Mouse (Mus musculus): ENCODE results near the gene Pclaf. TPM values are rescaled to one million over a fixed set of nuclear protein-coding genes. Genes with fewer than 3 reads are reported as not detected.

Gene Pclaf
- polyA plus RNA-seq, 1 experiment = not detected

DNA sequence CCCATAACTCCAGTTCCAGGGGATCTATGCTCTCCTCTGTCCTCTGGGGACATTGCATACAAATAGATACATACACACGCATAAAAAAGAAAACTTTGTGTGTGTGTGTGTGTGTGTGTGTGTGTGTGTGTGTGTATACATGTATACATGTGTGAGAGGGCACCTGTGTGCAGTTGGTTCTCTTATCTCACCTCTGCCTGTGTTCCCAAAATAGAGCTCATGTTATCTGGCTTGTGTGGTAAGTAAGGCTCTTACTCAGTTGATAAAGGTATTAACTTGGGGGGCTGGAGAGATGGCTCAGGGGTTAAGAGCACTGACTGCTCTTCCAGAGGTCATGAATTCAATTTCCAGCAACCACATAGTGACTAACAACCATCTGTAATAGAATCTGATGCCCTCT lies 27.0 kb downstream of the Pclaf start:
- H3K4me3 ChIP-seq (ENCODE audit: insufficient read depth, low read depth, low read length) = no peak overlapping the region
- H3K4me1 ChIP-seq (ENCODE audit: control insufficient read depth, insufficient read depth, insufficient read length, low read length) = no peaks in the 10 kb centered on the region
- H3K27ac ChIP-seq (replicated peaks; ENCODE audit: low read depth, low read length) = no peak overlapping the region

DNA sequence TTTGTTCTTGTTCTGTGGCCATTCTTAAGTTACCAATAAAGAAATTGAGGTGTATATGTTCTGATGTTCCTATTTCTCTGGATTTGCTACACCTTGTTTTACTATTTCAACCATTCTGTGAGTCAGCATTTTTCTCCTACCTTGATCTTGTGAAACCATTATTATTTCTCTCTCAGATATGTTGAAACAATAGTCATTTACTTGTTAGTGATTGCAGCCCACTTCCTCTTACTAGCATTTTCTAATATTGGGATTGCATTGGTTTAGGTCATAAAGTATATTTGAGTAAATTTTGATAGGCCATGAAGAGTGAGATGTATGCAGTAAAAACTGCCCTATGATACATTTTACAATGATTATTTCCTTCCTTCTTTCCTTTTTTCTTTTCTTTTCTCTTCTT lies 38.4 kb downstream of the Pclaf start:
- no peaks in the 10 kb centered on the region; the same call in 1 of the 2 replicates for H3K4me1 ChIP-seq (ENCODE audit: control insufficient read depth, insufficient read depth, insufficient read length, low read length)
- no peak overlapping the region for H3K4me3 ChIP-seq (ENCODE audit: insufficient read depth, low read depth, low read length)
- no peak overlapping the region for H3K27ac ChIP-seq (replicated peaks; ENCODE audit: low read depth, low read length)

DNA sequence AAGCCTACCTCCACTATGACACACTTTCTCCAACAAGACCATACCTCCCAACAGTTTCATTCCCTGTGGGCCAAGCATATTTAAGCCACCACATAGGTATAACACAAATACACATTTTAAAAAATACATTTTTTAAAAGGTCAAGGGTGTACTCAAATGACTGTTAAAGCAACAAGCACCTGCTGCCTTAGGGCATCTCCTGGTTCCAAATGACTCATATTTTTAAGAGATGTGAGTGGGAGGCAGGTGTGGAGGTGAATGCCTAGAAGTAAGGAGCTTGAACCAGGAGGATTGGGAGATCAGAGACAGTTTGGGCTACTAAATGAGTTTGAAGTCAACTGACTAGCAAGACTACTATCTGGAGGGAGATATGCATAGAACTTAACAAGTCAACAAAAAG lies 39.8 kb downstream of the Pclaf start:
- H3K4me3 ChIP-seq (ENCODE audit: insufficient read depth, low read depth, low read length) = no peak overlapping the region
- H3K4me1 ChIP-seq (ENCODE audit: control insufficient read depth, insufficient read depth, insufficient read length, low read length) = no peaks in the 10 kb centered on the region; the same call in 1 of the 2 replicates
- H3K27ac ChIP-seq (replicated peaks; ENCODE audit: low read depth, low read length) = no peak overlapping the region

DNA sequence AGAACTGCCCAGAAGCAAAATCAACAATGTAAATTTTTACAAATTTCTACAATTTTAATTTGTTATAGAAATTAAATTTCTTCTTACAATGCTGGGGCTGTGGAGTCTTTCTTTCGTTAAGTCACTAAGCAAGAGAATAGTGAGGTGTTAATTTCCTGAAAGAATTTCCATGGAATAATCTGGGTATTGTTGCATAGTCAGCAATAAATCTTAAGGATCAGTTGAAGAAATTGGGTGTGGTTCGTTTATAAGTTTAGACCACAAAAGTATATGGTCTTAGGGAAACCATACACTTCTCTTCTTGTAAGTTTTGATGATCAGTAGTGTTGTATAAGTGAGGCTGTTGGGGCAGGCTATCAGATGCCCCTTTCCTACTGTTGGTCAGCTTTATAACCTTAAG lies 47.5 kb downstream of the Pclaf start:
- no peak overlapping the region for H3K4me3 ChIP-seq (ENCODE audit: insufficient read depth, low read depth, low read length)
- H3K4me1 ChIP-seq (ENCODE audit: control insufficient read depth, insufficient read depth, insufficient read length, low read length) = no peaks in the 10 kb centered on the region
- H3K27ac ChIP-seq (replicated peaks; ENCODE audit: low read depth, low read length) = no peak overlapping the region

DNA sequence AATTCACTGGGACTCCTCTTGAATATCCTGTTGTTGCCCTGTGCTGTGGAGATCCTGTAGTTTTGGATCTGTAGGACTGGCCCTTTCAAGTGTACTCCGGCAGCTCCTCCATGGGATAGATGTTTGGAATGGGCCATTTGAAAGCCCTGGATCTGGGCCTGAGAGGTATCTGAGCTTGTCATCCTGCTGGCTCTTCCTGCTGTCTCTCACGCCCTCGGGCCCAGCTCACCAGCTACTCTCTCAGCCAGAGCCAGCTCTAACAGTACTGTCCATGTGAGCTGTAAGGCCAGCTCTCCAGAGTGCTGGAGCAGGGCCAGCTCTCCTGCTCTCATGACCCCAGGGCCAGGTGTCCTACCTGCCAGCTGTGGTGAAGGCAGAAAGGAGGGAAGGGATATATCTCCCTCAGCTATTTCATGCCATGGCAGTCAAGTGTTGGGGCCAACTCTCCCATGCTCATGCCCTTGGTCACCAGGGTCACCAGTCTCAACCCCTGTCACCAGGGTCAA lies 61.1 kb downstream of the Pclaf start:
- no peak overlapping the region for H3K4me3 ChIP-seq (ENCODE audit: insufficient read depth, low read depth, low read length)
- no peak overlapping the region for H3K27ac ChIP-seq (replicated peaks; ENCODE audit: low read depth, low read length)
- no peaks in the 10 kb centered on the region for H3K4me1 ChIP-seq (ENCODE audit: control insufficient read depth, insufficient read depth, insufficient read length, low read length)

Other genes with a start within 250 kb of the Pclaf start
- gene Oaz2, start 222.2 kb upstream of the Pclaf start, polyA plus RNA-seq (2012; ENCODE audit: insufficient read depth, insufficient read length, missing spikeins) = 52.7 and 66.3 TPM in 2 replicates
- gene Zfp609, start 62.7 kb upstream of the Pclaf start, polyA plus RNA-seq (2012; ENCODE audit: insufficient read depth, insufficient read length, missing spikeins) = 8.8 and 12.2 TPM in 2 replicates
- gene Trip4, start 18.6 kb downstream of the Pclaf start, polyA plus RNA-seq (2012; ENCODE audit: insufficient read depth, insufficient read length, missing spikeins) = 16.4 and 18.9 TPM in 2 replicates
- 3.8 and 6.7 TPM in 2 replicates for gene Csnk1g1, start 18.7 kb downstream of the Pclaf start, polyA plus RNA-seq (2012; ENCODE audit: insufficient read depth, insufficient read length, missing spikeins)
- 139 and 189 TPM in 2 replicates for gene Ppib, start 170.0 kb downstream of the Pclaf start, polyA plus RNA-seq (2012; ENCODE audit: insufficient read depth, insufficient read length, missing spikeins)
- 0.46 TPM in 1 of 2 replicates, not detected in the other for gene Snx22, start 179.5 kb downstream of the Pclaf start, polyA plus RNA-seq (2012; ENCODE audit: insufficient read depth, insufficient read length, missing spikeins)
- 35.6 and 40.3 TPM in 2 replicates for gene Snx1, start 236.3 kb downstream of the Pclaf start, polyA plus RNA-seq (2012; ENCODE audit: insufficient read depth, insufficient read length, missing spikeins)
- 122 and 146 TPM in 2 replicates for gene Ciao2a, start 236.4 kb downstream of the Pclaf start, polyA plus RNA-seq (2012; ENCODE audit: insufficient read depth, insufficient read length, missing spikeins)

Data from brown adipose tissue, adult 24 weeks (tissue).